Mouse (Mus musculus) gastrocnemius, postnatal 25 days (tissue): ENCODE results near the gene Notum. TPM values are rescaled to one million over a fixed set of nuclear protein-coding genes. Genes with fewer than 3 reads are reported as not detected.
A peak's percentile ranks its signal among the peaks of the same experiment; 100 is the strongest.
"Not testable (repeated sequence)": the region's sequence is repeated elsewhere in the genome, so short reads cannot be mapped to it uniquely, and the experiment has no call there.

Source experiments
- DNase-seq: peaks from one replicate; pipeline ENCODE4 v3.0.0; 2022
- total RNA-seq, 2 experiments: library from RNA; stranded (reverse); gene quantifications; 1 replicate in 1 of 2; 2 replicates in 1 of 2; pipeline ENCODE4 v1.2.3; 2021

The Notum gene
- total RNA-seq, 2 experiments from 2014 or later, result 0.18 TPM; not detected in 1

DNA sequence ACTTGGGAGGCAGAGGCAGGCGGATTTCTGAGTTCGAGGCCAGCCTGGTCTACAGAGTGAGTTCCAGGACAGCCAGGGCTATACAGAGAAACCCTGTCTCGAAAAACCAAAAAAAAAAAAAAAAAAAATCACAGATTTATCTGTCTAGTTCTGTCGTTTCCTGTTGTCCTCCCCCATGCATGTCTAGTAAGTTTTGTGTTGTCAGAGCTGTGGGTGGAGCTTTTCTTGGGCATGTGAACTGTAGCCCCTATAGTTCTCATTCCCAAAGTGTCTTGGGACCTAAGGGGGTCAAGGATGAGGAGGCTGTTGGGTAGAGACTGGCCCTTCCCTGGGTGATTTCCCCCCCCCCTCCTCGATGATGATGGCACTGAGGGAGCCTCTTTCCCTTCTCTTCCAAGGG is 14.9 kb upstream of the Notum start:
- DNase-seq, result not testable (repeated sequence)

DNA sequence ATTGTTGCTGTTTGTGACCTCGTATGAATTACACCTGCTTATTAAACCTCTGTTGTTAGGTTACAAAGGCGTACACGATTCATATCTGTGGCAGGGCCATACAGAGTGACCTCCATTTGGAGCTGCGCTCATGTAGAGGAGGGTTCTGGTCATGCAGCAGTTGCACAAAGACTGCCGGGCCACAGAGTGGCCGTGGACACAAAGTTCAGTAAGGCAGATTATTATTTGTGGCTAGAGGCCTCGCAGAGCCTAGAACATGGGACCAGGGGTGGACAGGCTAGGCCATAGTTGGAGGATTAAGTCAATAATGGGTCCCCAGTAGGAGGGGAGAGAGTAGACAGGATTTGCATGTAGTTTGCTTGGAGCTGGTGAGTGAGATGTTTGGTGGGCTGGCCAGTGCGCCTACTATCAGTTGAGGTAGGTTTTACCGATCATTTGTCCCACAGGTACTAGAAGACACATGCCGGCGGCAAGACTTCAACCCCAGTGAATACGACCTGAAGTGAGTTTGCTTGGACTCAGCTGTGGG is 12.7 kb upstream of the Notum start:
- DNase-seq, result no peak

DNA sequence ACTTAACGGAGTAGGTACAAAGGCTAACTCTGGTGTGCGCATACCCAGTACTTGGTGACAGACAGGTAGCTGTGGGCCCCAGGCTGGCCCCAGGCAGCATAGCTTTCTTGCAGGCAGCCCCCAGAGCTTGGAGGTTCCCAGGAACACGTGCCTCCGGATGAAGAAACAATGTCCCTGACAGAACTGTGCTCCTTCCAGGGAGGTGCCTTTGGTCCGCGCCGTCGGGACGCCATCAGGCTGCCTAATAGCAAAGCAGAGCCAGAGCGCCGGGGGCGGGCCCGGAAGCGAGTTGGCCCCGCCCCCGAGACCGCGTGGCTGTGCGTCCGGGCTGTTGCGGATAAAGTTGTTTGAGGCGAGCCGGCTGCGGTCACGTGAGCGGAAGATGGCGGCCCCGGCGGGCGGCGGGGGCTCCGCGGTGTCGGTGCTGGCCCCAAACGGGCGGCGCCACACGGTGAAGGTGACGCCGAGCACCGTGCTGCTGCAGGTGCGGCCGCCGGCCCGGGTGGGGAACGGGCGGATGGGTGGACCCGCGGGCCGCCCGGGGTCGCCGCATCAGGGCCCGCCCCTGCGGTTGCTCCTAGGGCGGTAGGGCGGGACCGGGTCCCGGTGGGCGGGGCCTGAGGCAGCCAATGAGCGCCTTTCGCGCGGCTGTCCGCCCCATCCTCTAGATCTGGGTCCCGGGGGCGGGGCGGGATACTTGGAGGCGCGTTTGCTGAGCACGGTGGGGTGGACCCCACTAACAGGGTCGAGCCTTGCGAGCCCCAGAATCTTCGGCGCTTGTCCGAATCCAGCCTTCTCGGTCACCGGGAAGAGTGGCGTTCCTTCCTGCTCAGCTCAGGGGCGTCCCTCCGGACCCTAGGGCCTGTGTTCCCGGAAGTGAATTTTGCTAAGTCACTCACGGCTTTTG is 12.0 kb upstream of the Notum start, which contains the start of gene Aspscr1:
TSS of gene Aspscr1 (plus strand) at position 287 of the 907 bp plus-strand sequence.
- DNase-seq, result peak; percentile 96

DNA sequence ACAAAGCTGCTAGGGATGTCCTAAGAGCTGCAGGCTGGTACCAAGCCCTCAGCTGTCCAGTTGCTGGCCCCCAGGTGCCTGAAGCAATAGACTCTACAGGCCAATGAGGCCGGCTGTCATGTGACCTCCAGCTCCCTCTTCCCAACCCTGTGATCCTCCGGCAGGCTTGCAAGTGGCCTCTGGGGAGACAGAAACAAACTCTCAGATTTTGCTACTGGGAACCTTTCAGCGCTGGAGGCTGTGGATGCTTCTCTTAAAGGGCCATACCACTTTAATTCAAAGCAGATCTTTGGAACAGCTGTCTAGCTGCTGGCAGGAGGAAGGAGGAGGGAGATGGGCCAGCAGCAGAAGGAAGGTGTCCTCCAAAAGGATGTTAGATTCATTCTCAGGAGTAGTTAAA is 5.6 kb upstream of the Notum start:
- DNase-seq, result no peak

DNA sequence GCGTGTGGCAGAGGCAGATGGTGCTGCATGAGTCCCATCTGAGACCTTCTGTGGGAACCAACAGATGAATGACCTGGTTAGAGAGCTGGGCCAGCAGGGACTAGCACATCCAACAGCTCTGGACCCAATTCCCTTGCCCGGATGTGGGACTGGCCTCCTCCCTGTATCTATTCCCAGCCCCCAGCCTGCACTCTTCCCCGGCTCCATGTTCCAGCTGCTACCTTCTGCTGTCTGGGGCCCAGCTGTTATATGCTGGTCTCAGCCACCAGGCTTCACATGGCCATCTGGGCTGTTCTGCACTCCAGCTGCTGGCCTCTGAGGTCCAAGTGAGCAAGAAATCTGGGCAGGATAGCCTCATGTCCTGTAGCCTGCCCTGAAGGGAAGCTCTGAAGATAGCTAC is 4.4 kb upstream of the Notum start:
- DNase-seq, result peak; percentile 46

DNA sequence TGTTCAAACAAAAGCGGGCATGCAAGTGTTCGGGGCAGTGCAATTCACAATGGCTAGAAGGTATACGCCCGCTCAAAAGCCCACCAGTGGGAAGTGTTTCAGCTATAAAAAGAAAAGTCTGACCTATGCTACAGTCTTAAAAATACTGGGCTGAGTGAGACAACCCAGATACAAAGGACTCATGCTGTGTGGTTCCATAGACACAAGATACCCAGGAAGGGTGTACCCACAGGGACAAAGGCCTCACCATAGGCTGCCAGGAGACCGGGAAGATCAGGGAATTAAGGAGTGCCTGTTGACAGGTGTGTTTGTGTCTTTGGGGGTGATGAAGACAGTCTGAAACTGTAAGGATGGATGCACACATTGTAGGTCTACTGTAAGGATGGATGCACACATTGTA is 2.7 kb upstream of the Notum start:
- no peak for DNase-seq

DNA sequence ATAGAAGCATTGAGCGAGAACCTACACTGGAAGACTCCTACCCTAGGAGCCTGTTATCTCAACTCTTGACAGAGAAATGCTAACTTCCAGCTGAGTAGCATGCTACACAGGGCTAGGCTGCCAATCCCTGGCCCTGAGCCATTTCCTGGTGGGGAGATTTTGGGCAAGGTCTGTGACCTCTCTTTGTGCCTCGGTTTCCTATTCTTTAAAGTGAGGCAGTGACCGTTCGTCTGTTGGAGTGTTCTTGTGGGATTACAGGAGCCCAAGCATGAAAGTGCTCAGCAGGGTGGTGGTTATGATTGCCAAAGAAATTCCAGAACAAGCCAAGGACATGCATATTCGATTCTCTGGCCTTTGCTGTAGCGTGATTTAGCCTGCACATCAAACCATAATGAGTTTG is 1.8 kb upstream of the Notum start:
- no peak for DNase-seq

DNA sequence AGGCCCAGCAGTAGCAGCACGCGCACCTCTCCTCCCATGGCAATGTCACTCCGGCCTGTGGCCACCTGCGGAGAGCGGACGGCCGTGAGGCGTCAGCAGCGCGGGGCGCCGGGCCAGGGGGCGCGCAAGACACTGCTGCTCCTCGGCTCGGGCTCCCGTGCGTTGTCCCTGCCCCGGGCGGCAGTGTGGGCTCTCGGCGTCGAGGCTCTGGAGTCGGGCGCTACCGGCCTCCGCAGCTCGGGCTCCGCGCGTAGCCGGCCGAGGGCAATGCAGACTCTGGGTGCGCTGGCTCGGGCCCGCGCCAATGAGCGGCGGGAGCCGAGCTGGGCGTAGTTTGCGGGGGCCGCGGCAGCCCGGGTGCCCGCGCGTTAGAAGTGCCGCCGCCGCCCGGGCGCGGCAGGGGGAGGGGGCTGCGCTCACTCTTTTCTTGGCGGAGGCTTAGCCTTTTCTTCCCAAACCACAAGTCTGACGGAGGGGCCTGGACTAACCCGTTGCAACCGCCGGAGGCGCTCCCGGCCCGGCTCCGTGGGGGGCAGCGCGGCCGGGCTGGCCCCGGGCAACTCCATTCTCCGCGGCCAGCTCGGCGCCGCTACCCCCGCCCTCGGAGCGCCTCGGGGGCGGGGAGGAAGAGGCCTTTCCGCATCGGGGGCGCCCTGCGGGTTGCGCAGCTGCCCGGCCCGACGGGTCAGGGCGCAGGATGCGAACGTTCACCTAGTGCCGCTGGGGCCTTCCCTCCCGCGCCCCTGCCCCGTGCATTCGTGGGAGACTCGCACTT is 487 bp downstream of the Notum start:
- DNase-seq, result no peak

DNA sequence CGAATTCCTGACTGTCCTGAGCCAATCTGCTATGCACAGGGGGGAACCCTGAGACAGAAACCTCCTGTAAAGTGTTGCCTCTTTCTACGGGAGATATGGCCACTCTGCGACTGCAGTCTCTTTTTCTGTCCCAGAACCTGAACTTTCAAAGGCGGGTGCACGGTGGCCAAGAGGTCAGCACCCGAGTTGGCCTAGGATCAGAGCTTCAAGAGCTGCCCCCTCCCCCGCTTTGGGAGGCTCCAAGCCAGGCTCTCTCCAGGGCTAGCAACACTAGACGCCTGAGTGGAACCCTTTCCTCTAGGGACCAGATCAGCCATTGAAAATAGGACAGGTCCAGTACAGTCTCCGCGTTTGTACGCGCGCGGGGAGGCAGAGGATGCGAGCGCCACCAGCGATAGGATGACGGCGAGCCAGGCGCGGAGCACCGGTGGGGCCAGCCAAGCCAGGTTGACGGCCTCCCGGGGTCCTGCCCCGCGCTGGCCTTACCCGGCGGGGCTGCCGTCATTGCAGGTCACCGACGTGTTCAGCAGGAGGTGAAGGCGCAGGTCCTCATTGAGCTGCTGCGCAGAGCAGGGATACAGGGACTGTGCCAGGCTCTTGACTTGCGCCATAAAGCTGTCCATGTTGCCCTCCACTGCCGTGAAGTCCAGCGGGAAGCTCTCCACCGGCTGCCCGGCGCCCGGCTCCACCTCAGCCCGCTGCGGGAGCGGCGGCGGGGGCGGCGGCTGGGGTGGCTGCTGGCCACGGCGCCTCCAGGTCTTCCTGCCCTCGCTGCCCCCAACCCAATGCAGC is 1.3 kb downstream of the Notum start:
- no peak for DNase-seq

DNA sequence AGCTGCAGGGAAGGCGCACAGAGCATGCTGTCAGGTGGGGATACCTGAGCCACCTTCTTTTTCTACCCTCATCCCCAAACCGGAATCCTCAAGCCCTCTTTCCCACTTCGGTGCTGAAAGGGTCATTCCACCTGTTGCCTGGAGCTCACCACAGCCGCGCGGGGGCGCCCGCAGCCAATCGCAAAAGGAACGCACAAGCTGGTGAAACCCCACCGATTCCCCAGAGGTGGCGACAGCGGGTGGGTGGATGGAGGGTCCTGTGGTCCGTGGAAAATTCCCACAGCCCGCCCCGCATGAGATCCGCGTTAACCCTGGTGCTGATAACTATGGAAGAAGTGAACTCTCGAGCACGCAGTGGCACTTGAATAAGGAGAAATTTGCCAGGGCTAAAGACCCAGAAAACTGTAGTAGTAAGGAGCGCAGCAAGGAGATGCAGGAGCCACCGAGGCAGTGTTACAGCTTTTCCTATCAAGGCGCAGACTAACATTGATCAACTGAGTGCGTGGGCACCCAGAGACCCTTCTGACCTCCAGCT is 2.0 kb downstream of the Notum start:
- DNase-seq, result peak; percentile 69

DNA sequence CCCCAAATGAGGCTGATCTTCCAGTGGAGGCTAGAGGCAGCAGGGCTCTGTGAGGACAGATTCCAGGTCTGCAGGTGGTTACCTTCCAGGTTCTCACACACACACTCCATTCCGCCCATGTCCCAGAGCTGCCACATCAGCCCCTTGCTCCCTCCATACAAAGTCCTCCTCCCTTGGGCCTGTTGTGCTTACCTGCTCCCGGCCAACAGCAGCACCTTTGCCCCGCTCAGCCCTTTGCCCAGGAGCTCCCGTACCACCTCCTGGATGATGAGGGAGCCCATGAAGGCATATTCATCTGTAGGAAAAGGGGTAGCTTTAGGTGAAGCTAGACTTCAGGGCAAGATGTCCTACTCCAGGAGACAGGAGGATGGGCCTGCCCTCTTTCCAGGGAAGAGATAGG is 3.7 kb downstream of the Notum start:
- no peak for DNase-seq

DNA sequence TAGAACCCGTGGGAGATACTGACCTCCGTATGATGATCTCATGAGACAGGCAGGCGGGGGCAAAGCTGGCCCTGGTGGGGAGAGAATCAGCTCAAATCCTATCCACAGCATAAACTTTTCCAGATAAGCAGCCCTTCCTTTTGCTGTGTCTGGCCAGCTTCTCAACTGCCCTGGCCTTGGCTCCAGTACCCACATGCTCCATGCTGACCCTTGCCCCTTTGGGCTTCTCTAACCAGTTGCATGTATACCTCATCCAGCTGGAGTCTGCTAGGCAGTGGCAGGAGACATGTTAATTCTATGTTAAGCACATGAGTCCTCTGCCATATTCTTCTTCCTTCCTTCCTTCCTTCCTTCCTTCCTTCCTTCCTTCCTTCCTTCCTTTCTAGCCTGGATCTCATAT is 6.2 kb downstream of the Notum start:
- DNase-seq, result no peak

DNA sequence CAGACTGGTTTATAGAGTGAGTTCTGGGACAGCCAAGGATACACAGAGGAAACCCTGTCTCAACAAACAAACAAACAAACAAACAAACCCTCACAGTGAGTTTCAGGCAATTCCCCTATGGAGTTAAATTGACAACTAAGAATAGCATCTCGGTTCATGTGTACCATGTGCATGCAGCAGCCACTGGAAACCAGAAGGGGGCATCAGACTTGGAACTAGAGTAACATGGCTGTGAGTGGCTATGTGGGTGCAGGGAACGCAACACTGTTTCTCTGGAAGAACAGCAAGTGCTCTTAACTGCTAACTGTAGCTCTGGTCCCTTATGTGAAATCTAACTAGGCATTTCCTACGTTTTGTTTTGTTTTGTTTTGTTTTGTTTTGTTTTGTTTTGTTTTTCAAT is 9.1 kb downstream of the Notum start:
- DNase-seq, result no peak

DNA sequence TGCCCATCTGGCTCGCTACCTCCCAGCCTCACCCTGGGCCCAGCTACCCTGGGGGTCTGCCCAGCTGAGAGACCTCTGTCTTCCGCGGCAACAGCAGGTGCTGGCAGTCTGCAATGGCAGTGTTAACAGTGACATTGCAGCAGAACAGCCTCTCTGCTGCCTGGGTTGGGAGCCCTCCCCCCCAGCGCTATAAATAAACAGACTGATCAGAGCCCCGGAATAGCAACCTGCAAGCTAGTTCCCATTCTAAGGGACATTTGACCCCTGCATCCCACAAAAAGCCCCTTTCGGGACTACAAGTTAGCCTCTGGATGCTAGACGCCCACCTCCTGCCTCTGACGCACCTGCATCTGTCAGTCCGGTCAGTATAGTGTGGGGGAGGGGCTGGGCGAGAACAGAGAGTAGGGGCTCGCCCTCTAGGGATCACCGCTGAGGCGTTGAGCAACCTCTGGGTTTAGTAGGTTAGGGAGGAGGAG is 12.9 kb downstream of the Notum start, which contains the start of gene Myadml2:
TSS of gene Myadml2 (minus strand) at position 158 of the 476 bp plus-strand sequence.
- DNase-seq, result peak; percentile 74

DNA sequence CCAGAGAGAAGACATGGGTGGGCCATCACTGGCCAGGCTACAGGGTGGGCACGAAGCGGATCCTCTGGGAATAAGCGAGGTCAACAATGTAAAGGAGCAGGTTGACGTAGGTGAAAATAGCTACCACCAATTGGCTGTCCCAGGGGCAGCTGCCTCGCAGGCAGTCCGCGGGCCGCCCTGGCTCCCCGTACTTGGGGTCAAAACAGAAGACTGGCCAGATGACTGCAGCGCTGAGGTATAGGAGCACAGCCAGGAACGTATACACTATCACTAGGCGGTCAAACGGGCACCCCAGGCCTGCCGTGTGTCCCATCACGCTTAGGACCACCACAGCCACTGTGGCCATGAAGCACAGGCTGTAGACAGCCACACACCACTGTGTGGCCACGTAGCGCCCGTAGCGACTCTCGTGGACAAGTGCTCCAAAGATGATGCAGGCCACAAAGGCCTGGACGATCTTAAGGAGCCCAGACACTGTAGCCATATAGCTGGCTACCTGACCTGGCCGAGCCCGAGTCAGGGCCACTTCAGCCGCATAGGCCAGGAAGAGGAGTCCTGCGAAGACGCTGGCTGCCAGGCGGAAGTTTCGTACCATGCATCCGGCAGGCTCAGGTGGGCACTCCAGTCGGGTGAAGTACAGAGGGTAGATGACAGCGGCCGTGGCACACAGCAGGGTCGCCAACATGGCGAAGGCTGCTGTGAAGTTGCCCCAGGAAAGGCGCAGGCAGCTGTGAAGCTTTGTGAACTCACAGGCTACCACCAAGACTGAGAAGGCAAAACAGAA is 13.7 kb downstream of the Notum start:
- peak; percentile 9 for DNase-seq

DNA sequence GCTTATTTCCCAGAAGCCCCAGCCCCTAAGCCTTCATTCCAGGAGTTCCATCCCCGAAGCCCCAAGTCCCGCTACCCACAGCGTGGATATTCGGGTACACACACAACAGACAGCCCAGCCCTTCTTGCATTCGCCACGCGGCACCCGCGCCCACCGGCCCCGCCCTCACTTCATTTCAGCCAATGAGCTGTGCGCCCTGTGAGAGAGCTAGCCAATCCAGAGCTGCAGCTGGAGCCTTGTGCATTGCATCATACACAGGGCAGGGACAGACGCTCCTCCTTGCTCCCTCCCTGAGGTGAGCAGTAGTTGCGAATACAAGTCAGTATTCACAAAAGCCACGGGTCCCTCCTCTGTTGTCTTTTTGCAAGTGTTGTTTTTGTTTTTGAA is 17.4 kb downstream of the Notum start, which contains the start of gene Pycr1:
TSS of gene Pycr1 (minus strand) at position 169 of the 387 bp plus-strand sequence.
- peak; percentile 95 for DNase-seq

DNA sequence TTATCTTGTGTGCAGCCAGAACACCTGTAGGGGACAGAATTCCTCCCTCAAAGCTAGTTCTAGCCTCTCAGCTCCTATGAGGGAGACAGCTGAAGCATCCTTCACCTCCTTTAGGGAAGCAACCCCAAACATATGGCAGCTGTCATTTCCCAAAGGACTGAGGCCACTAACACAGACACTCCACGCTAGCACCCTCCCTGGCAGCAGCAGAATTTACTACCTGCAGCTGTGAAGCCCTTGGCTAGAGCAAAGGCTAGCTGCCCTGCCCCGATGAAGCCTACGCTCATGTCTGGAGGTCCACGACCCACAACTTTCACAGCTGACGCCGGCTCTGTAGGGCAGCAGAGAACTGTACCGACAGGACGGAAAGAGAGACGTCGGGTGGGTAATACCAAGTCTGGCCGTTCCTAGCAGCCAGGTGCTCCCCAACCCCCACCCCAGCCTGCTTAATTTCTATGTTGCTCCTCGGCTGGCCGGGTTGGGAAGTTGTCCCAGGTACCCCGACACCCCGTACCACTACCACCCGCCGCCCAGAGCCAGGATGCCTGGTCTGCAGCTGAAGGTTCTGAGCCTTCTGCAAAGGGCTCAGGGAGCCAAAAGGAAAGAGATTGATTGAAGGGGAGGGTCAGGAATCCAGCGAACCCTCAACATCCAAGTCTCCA is 17.9 kb downstream of the Notum start:
- DNase-seq, result no peak

DNA sequence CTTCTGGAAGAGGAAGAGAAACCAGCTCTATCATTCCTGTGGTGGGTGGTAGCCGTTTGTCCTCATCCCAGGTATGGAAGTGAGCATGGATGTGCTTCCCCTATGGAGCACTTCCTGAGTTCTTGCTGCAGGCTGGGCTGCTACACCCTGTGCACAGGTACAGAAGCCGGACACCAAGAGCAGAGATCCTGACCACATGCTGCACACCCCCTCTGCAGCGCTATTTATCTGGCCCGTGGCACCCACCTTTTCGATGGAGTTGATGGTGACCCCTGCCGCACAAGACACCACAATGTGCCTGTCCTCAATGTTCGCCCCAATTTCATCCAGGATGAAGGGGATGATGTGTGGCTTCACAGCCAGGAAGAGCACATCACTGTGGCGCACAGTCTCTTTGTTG is 19.1 kb downstream of the Notum start:
- no peak for DNase-seq

DNA sequence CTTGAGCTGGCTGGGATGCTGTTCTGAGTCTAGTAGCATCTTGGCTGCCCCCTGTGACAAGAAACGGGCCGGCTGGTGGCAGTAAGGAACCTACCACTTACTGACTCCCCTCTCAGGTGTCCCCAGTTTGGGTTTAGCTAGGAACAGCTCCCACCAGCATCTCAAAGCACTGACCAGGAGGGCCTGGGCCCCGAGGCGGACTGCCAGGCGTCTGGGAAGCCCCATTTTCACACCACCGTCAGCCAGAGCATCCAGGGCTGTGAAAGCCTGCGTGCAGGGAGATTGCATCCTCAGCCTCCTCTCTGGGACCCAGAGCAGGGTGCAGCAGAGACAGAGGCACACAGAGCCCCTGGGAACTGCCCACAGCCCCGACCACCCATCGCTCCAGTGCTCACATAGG is 19.7 kb downstream of the Notum start:
- DNase-seq, result no peak

DNA sequence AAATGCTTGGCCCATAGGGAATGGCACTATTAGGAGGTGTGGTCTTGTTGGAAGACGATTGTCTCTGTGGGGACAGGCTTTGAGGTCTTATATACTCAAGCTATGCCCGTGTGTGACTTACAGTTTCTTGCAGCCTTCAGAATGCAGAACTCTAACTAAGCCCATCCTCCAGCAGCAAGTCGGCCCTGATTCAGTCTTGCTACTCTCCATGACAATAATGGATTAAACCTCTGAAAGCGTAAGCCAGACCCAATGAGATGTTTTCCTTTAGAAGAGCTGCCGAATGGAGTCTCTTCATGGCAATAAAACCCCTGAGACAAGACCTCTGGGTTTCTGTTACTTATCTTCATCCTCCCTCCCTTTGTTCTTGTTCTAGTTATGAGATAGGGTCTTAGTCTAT is 26.2 kb downstream of the Notum start:
- DNase-seq, result no peak
